Mouse (Mus musculus): Measurements from ENCODE around the gene Nos1. TPM values are rescaled to one million over a fixed set of nuclear protein-coding genes. Genes with fewer than 3 reads are reported as not detected.
A peak's percentile ranks its signal among the peaks of the same experiment; 100 is the strongest.

Nos1 gene
- under 1 TPM; 0.15 to 0.17 TPM for total RNA-seq (2021)

DNA sequence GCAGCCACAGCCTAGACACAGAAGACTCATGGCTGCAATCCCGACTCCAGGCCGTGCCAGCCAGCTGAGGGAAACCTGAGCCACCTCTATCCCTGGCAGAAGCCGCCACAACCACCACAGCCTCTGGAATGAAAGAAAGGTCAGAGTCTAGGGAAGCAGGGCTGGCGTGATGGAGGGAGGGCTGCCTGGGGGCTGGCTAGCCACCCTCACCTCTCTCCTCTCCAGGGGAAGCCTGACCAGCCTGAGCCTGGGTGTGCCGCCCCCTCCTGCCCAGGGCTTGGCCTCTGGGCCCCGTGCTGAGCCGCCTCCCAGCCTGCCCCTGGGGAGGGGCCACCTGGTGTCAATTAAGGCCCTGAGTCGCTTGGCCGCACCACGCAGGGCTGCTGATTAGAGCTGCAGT lies at the start of gene Nos1:
TSS of gene Nos1 (plus strand) at position 352 of the 400 bp plus-strand sequence.
- DNase-seq = peak; percentile 7 to 9
- intact Hi-C loops (cut with DNase I) = no loop called here

DNA sequence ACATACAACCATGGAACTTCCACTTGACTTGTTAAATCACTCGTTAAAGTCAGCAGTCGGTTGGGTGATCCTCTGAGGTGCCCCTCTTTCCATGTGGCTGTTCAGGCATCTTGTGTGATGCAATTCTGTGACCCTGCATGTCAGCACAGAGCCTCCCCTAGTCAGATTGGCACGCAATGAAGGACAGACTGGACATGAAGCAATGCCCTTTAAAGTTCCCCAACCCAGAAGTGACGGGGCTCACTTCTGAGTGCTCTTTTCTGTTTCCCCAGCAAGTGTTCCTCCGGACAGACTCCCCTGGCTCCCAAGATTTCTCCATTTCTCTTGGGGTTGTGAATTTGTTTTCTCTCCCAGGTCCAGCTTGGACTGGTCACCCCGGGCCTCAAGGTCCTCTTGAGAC lies 49.5 kb upstream of the Nos1 start:
- intact Hi-C loops (cut with DNase I) = no loop called here
- DNase-seq = no peak

DNA sequence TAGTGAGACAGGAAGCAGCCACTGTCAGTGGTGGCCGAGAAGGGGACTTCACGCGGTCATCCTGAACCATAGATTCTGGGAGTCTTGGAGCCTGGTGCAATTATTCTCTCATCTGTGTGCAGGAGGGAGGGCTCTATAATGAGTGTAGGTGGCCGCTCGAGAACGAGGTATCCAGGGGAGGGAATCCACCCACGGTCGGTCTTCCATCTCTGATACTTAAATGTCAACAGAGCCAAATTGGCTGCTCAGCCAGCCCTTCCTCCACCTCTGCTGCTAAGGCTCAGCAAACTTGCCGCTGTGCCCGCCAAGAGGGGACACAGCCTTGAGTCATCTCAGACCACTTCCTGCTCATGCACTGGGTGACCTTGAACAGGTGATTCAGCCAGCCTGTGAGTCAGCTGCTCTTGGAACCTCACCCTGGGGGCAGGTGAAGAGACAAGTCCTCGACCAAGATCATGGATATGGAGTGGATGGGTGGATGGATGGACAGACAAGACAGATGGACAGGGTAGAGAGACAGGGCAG lies 36.1 kb upstream of the Nos1 start:
- intact Hi-C loops (cut with DNase I) = no loop called here
- DNase-seq = no peak

DNA sequence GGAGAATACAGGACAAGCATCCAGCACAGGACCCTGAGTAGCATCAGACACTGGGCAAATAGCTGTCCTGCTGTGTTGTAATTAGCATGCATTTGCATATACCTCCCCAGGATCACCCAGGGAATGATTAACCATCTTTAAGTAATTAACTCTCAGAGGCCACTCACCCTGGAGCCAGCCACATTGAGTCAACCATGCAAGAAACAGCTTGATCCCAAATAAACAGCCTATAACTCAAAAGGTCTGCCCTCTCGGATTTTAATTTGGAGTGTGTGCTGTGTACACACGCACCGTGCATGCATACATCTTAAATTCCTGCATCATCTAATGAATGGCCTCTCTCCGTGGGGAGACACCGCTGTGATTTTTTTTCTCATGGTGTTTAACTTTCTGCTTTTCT lies 31.5 kb upstream of the Nos1 start:
- intact Hi-C loops (cut with DNase I) = no loop called here

DNA sequence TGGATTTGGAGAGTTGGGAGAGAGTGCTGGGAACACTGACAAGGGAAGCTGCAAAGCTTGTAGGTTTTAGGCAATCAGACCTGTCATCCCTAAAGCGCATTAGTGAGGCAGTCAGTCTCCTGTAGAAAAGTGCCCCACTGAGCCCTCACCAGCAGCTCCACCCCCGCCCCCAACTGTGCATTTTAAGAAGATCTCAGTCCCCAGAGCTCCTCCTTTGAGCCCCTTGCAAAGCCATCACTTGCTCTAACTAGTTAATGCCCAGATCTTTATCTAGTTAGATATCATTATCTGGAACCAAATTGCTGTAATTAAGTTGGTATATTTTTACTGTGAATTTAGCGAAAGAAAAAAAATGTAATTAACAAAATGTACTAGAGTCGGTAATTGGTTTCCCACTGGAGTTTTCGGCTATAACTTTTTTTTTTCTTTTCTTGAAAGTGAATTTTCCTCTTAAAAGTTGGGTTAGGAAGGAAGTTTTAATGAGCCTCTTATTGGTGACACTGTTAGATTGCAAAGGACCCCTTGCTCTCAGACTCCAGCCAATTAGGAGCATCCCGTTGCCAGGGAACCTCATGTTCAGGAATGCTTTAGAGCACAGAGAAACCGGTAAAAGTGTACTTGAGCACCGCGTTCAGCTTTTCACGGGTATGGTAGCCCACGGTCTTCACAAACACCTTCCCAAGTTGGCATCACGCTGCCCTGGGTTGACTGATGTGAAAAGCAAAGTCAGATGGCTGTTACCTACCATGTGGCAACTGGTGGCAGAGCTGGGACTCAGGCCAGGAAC lies 22.9 kb upstream of the Nos1 start:
- DNase-seq = no peak
- intact Hi-C loops (cut with DNase I) = no loop called here

More for the DNA sequence above, 31.5 kb upstream of the Nos1 start:
- DNase-seq = no peak

DNA sequence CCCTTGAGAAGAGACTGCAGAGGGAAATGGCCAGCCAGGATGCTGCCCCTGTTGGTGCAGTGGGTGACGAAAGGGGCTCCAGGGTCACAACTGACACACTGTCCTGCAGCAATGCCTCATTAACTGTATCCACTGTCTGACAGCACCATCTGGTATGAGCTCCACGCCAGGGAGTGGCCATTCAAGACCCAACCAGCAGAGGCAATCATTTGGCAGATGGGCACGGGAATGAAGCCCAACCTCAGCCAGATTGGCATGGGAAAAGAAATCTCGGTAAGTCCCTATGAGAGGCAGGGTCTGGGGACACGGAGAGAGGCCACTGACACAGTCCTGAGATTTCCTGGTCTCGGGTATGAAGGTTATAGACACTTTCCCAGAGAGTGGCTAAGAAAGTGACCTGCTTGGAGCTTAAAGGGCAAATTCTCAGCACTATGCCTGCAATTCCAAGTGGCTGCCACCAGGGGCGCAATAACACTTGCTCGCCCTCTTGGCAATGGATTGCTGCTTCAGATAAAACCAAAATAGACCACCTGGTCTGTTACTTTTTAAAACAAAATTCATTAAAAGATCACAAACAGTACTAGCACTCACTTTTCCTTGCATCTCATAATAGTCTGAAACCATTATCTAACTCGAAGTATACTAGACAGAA lies 19.5 kb upstream of the Nos1 start:
- intact Hi-C loops (cut with DNase I) = no loop called here
- DNase-seq = no peak

DNA sequence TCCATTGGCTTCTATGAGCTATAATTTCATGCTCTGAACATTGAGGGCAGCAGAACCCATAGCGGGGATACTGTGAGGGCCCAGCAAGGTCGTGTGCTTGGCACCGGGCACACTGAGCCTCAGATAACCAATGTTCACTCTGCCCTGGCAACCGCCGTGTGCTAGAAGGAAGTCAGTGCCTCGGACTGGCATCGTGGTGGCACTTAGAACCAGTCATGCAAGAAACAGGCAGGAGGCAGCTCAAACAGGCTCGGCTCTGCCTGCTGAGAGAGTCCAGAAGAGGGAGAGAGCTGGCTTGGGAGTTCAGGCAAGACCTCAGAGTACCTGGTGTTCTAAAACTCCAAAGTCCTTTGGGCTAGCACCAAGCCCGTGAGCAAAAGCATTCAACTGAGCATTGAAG lies 16.3 kb upstream of the Nos1 start:
- no peak for DNase-seq
- intact Hi-C loops (cut with DNase I) = no loop called here

DNA sequence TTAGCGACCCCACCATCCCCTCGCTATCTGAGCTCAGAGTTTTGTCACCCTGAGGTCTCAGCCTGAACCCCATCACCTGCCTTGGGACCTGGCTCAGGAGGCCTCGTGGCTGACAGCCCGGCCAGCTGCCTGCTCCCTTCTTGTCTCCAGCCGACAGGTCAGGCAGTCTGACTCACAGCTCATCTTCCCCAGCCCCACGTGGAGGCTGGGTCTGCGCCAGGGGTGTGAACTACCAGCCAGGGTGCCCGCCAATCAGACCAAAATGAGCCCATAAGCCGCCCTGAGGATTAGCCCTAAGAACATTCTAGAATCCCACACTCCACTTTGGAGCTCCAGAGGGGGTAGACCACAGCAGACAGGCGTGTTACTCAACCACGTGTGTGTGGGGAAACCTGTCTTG lies 1.7 kb upstream of the Nos1 start:
- peak; percentile 18 to 20 for DNase-seq
- intact Hi-C loops (cut with DNase I) = no loop called here

DNA sequence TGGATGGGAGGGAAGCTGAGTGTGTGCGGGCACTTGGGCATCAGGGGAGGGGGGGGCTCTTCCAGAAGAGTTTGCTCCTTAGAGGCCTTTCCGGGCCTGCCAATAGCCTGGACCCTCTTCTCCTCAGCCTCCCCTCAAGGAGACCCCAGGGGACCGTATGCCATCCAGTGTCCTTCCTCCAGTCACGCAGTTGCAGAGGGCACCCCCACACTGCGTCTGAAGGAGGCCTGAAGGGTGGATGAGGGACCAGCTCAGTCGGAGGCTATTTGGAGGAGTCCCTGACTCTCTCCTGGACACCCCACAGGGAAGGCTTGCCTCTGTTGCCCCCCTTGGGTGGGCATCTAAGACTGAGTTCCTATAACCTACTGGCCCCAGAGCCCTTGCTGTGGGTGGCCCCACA lies 346 bp downstream of the Nos1 start:
- intact Hi-C loops (cut with DNase I) = no loop called here
- no peak for DNase-seq

DNA sequence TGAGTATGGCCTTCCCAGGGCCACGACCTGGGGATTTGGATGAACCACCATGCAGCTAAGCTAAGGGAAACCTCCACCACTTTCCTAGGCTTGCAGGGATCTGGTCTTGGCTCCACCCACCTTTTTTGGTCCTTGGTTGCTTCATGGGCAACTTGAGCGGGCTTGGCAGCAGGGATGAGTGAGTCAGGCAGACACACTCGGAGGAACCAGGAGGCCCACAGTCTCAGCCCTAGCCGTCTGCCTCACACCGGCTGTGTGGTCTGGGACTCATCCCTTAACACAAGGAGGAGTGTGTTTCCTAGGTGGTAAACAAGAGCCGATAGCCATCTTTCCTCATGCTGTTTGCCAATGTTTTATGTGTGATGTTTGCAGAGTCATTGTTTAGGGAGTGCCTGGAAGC lies 9.2 kb downstream of the Nos1 start:
- intact Hi-C loops (cut with DNase I) = no loop called here
- no peak for DNase-seq

DNA sequence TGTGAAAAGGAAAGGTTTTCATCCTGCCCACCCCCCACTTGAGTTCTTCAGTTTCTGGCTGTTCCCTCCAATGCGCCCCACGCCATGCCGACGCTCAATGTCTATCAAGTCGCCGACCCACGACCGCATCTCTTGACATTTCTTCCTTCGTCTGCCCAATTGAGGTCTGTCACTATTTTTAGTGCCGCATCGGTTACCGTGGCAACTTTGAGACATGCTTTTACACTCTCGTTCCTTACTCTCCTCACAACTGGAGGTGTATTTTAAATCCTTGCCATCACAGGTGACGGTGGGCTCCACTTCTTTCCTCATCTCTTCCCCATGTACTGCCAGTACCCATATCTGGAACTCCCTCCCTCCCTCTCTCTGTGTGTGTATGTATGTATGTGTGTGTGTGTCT lies 11.0 kb downstream of the Nos1 start:
- no peak for DNase-seq
- intact Hi-C loops (cut with DNase I) = no loop called here

DNA sequence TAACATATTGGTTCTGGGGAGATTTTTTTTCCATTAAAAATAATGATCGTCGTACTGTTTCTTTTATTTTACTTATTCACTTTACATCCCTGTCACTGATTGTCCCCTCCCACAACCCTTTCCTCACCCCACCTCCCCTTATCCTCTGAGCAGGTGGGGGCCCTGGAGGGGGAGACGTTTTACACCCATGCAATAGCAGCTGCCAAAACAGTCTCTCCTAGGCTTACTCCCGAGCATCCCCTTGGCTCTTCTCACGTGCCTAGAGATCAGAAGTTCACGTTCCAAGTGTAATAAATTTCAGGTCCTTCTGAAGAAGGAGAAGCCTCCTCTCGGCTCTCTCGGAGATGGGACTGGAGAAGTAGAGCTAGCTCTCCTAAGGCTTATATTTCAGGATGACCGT lies 20.0 kb downstream of the Nos1 start:
- DNase-seq = no peak
- intact Hi-C loops (cut with DNase I) = no loop called here

DNA sequence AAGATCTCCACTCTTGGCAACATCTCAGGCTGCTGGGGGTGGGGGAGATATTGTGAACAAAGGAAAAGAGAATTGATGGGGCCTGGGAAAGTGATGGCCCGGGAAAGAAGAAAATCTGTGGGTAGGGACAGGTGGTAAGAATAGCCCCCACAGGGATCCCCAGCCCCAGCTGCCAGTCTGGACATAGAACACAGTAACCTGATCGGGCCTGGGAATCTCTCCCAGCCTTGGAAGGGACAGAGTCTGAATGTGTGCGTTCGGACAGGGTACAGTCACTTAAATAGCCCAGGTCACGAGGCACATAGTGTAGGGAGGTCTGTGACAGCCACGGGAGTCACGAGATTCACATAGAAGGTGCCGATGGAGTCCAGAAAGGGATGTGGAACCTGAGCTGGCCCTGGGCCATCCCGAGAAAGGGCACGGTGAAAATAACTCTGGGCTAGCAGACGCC lies 21.3 kb downstream of the Nos1 start:
- peak; percentile 9 to 37 for DNase-seq
- intact Hi-C loops (cut with DNase I) = no loop called here

DNA sequence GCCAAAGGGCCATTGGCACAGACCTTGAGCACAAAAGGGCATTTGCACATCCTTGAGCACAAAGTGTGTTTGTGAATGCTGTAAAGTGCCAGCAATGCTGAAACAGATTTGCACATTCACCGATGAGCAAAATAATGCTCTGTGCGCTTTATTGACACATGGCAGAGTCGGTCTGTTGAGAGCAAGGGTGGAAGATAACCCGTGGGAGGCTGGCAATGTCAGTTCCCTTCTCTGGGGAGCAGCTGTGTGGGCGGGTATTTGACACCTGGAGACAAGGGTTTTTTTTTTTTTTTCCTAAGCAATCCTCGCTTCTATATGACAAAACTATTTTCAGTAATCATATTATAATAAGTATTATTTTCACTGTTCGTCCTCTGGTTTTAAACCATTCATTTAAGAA lies 22.7 kb downstream of the Nos1 start:
- no peak for DNase-seq
- intact Hi-C loops (cut with DNase I) = no loop called here

DNA sequence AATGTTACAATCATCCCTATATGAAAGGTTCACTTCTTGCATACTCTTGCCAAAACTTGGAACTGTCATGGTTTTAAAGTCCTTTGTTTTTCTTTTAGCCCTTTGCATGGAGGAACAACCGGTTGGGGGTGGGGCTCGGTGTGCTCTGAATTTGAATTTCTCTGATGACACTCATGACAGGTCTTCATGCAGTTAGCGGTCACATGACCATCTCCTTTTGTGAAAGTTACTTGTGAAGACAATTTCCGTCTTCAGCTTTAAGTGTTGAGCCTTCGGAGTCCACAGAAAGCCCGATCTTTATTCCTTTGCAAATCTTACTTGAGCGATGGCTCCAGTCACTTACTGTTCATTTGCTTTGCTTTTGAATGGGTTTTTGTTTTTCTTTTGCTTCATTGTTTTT lies 30.1 kb downstream of the Nos1 start:
- intact Hi-C loops (cut with DNase I) = no loop called here
- DNase-seq = no peak

DNA sequence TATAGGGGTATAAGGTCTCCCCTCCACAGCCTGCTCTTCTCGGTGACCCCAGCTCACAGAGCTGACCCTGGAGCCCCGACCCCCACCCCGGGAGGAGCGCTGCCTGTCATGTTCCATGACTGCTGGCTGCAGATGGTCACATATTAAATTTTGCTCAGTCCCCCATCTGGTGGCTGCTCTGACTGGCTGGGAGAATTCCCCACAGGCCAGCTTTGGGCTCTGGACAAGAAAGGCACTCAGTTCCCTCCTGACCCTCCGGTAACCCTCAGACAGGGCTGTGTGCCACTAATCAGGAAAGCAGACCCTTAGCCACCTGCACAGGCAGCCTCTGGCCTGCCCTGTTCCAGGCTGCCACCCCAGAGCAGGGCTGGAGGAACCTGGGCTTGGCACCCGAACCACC lies 38.0 kb downstream of the Nos1 start:
- intact Hi-C loops (cut with DNase I) = no loop called here
- no peak for DNase-seq

DNA sequence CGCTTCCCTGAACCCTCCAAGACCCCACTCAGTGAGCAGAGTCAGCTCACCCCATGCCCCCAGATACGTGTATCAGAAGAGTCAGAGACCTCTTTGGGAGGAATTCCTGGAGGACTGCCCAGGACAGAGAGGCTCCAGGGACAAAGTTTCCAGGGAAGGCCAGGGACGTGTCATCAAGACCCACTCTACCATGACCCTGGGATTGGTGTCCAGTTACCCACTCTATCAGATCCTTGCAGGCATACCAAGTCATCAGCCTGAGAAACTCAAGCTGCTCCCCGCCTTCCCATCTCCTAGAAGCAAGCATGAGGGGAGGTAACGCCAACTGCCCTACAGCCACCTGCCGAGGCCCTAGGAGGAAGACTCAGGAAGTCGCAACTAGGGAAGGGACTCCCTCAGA lies 39.6 kb downstream of the Nos1 start:
- no peak for DNase-seq
- intact Hi-C loops (cut with DNase I) = no loop called here

DNA sequence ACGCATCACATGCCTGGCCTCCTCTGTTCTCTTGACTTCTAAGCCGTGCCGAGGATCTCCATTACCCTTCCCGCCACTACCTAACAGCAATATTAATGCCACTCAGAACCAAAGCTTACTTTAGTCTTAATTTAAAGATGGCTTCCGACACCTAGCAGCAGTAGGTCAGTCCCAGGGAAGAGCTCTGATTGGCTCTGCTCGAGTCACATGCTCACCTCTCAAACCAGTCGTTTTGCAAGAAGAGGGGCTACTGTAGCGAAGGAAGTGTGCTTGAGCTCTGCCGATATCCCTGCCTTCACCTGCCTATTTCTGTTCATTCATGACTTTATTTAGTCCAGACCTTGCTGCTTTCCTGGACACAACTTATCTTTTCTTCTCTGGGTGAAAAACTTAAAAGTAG lies 43.0 kb downstream of the Nos1 start:
- intact Hi-C loops (cut with DNase I) = no loop called here
- no peak for DNase-seq

DNA sequence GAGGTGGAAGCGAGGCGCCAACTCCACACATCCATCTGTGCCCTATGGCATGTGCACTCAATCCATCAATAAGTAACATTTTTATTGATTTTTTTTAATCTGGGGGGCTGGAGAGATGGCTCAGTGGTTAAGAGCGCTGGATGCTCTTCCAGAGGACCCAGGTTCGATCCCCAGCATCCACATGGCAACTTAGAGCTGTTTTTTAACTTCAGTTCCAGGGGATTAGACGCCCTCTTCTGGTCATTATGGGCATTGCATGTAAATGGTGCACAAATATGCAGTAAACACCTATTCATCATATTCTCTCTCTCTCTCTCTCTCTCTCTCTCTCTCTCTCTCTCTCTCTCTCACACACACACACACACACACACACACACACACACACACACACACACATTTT lies 43.7 kb downstream of the Nos1 start:
- DNase-seq = no peak
- intact Hi-C loops (cut with DNase I) = no loop called here

DNA sequence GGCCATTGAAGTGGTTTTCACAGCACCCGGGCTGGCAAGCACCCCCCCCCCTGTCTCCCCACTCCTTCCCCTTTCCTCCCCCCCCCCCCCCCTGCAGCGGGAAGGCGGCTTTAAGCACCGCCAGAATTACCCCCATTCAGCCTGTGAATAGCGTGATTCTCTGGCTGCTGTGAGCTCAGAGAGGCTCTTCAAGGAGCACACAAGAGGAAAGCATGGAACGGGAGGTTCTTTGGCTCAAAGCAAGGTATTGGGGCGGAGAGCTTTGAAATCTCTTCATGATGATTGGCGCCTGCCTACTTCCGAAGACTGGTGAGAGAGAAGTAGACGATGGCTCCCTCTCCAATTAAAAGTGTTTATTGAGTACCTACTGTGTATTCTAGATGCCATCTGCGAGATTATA lies 44.5 kb downstream of the Nos1 start:
- intact Hi-C loops (cut with DNase I) = no loop called here
- DNase-seq = no peak

DNA sequence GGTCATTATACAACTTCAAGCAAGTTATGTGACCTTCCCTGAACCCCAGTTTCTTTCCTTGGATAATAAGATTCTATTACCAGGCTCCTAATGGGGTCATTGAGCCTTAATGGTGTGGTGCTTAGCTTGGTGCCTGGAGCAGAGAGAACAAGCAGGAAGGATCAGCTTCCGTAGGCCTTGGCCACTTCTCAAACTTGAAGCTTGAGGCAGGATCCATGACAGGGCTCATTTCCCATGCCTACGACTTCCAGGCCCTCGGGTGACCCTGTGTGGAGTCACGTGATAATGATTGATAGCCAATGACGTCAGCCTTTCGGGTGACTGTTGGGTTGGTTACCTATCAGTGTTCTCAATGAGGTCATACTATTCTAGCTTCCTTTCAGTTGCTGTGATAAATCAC lies 46.5 kb downstream of the Nos1 start:
- intact Hi-C loops (cut with DNase I) = no loop called here
- no peak for DNase-seq

DNA sequence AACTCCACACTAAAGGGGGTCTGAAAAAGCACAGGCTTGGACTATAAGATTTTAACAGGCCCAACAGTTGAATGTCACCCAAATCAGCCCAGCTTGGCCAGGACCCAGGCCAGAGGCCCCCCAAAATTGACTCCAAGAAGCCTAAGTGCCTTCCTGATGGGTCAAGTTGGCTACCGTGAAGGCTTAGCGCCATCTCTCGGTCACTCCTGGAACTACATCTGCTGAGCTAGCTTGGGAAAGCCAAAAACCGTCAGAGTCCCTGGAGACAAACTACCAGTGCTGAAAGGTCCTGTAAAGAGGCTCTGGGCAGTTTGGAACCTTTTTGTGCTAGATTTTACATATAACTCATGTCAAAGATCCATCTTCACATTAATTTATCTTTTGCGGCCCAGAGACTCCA lies 56.1 kb downstream of the Nos1 start:
- DNase-seq = peak; percentile 52 to 76
- intact Hi-C loops (cut with DNase I) = loop anchor here (1.0 to 2.0 kb wide), 3 partner anchors 180 to 320 kb away; no protein-coding TSS in a partner anchor
